Mouse (Mus musculus): ENCODE measurements around the gene E130311K13Rik. TPM values are rescaled to one million over a fixed set of nuclear protein-coding genes. Genes with fewer than 3 reads are reported as not detected.

E130311K13Rik gene
- polyA plus RNA-seq, 1 experiment from 2014 or later = 3.4 TPM

- no peak overlapping the region for H3K9ac ChIP-seq (replicated peaks)
- H3K27ac ChIP-seq = no peak overlapping the region
- H3K4me3 ChIP-seq (replicated peaks) = no peak overlapping the region
- H3K4me2 ChIP-seq = no peak overlapping the region
- no peak for ATAC-seq (ENCODE audit: insufficient number of reproducible peaks, insufficient read depth, low FRiP score, low TSS enrichment, low read depth)
- no peaks in the 10 kb centered on the region for H3K27me3 ChIP-seq
- peaks cover 13% of the 10 kb centered on the region for H3K36me3 ChIP-seq
- no peaks in the 10 kb centered on the region for H3K9me3 ChIP-seq
- 90% methylated on average over 2 of the region's 2 CpGs for WGBS
- no peaks in the 10 kb centered on the region for H3K4me1 ChIP-seq (replicated peaks)
These were observed 9.7 kb upstream of the E130311K13Rik start for GRCm38 (mm10) chr3:63938928-63939327.

- H3K27me3 ChIP-seq = no peaks in the 10 kb centered on the region
- H3K36me3 ChIP-seq = peaks cover 7% of the 10 kb centered on the region; the same call in 1 of the 2 replicates
- no peaks in the 10 kb centered on the region for H3K4me1 ChIP-seq (replicated peaks)
- H3K9ac ChIP-seq (replicated peaks) = no peak overlapping the region
- no peak overlapping the region for H3K4me3 ChIP-seq (replicated peaks)
- 67% methylated on average over 3 of the region's 3 CpGs for WGBS
- H3K4me2 ChIP-seq = no peak overlapping the region
- H3K9me3 ChIP-seq = no peaks in the 10 kb centered on the region
- ATAC-seq (ENCODE audit: insufficient number of reproducible peaks, insufficient read depth, low FRiP score, low TSS enrichment, low read depth) = no peak
- no peak overlapping the region for H3K27ac ChIP-seq
These were observed 9.6 kb downstream of the E130311K13Rik start for GRCm38 (mm10) chr3:63919634-63920033.

GRCm38 (mm10) chr3:63910301-63910700 lies 19.0 kb downstream of the E130311K13Rik start:
- no peaks in the 10 kb centered on the region for H3K9me3 ChIP-seq
- H3K9ac ChIP-seq (replicated peaks) = no peak overlapping the region
- peaks cover 7% of the 10 kb centered on the region for H3K27me3 ChIP-seq
- 74% methylated on average over 4 of the region's 4 CpGs for WGBS
- no peak overlapping the region for H3K4me2 ChIP-seq
- H3K27ac ChIP-seq = no peak overlapping the region
- no peak for ATAC-seq (ENCODE audit: insufficient number of reproducible peaks, insufficient read depth, low FRiP score, low TSS enrichment, low read depth)
- no peaks in the 10 kb centered on the region; the same call in 1 of the 2 replicates for H3K36me3 ChIP-seq
- H3K4me3 ChIP-seq (replicated peaks) = no peak overlapping the region
- H3K4me1 ChIP-seq (replicated peaks) = peaks cover 2% of the 10 kb centered on the region; the same call in 1 of the 2 replicates

- Histone ChIP-seq H3K4me3 (replicated peaks) (peak overlapping the region; percentile 36), H3K9ac (replicated peaks) (peak overlapping the region; percentile 52), H3K36me3 (no peaks in the 10 kb centered on the region), H3K27ac (no peak overlapping the region), H3K4me2 (peak overlapping the region; percentile 69), H3K27me3 (peaks cover 14% of the 10 kb centered on the region), H3K4me1 (replicated peaks) (peaks cover 4% of the 10 kb centered on the region; the same call in 1 of the 2 replicates), H3K9me3 (no peaks in the 10 kb centered on the region)
- 4% methylated on average over 18 of the region's 18 CpGs for WGBS
- ATAC-seq (ENCODE audit: insufficient number of reproducible peaks, insufficient read depth, low FRiP score, low TSS enrichment, low read depth) = no peak
These were observed 24.0 kb downstream of the E130311K13Rik start for GRCm38 (mm10) chr3:63905241-63905640.

GRCm38 (mm10) chr3:63904157-63904556 lies 25.1 kb downstream of the E130311K13Rik start:
- Histone ChIP-seq H3K4me3 (replicated peaks) (no peak overlapping the region), H3K27ac (no peak overlapping the region), H3K9ac (replicated peaks) (no peak overlapping the region), H3K9me3 (no peaks in the 10 kb centered on the region), H3K4me2 (no peak overlapping the region), H3K36me3 (no peaks in the 10 kb centered on the region), H3K27me3 (peaks cover 23% of the 10 kb centered on the region), H3K4me1 (replicated peaks) (peaks cover 10% of the 10 kb centered on the region)
- no peak for ATAC-seq (ENCODE audit: insufficient number of reproducible peaks, insufficient read depth, low FRiP score, low TSS enrichment, low read depth)
- 76% methylated on average over 2 of the region's 2 CpGs for WGBS

- 2% methylated on average over 12 of the region's 12 CpGs for whole genome bisulfite sequencing
- no peaks in the 10 kb centered on the region for H3K9me3 ChIP-seq
- no peaks in the 10 kb centered on the region for H3K36me3 ChIP-seq
- ATAC-seq (ENCODE audit: insufficient number of reproducible peaks, insufficient read depth, low FRiP score, low TSS enrichment, low read depth) = no peak
- no peak overlapping the region for H3K9ac ChIP-seq (replicated peaks)
- H3K27me3 ChIP-seq = peaks cover 16% of the 10 kb centered on the region
- peak overlapping the region; percentile 100 for H3K4me2 ChIP-seq
- H3K27ac ChIP-seq = no peak overlapping the region
- peaks cover 6% of the 10 kb centered on the region for H3K4me1 ChIP-seq (replicated peaks)
- peak overlapping the region; percentile 60 for H3K4me3 ChIP-seq (replicated peaks)
These were observed 29.2 kb downstream of the E130311K13Rik start for GRCm38 (mm10) chr3:63900021-63900571.

GRCm38 (mm10) chr3:63899309-63899695 lies 30.0 kb downstream of the E130311K13Rik start, which contains the start of gene Plch1:
Gene Plch1 (minus strand): TSS chr3:63899472.
- Histone ChIP-seq H3K9ac (replicated peaks) (peak within 1 kb of the TSS; percentile 53), H3K4me1 (replicated peaks) (peaks cover 6% of the 10 kb centered on the region), H3K27ac (no peak within 1 kb of the TSS), H3K4me3 (replicated peaks) (peak within 1 kb of the TSS; percentile 60), H3K36me3 (no peaks in the 10 kb centered on the region), H3K4me2 (peak within 1 kb of the TSS; percentile 100), H3K27me3 (peaks cover 16% of the 10 kb centered on the region), H3K9me3 (no peaks in the 10 kb centered on the region)
- ATAC-seq (ENCODE audit: insufficient number of reproducible peaks, insufficient read depth, low FRiP score, low TSS enrichment, low read depth) = peak; percentile 60
- under 1% methylated on average over 12 of the region's 12 CpGs for WGBS

- peak overlapping the region; percentile 60 for H3K4me3 ChIP-seq (replicated peaks)
- H3K4me2 ChIP-seq = peak overlapping the region; percentile 100
- no peaks in the 10 kb centered on the region for H3K9me3 ChIP-seq
- no peaks in the 10 kb centered on the region for H3K36me3 ChIP-seq
- under 1% methylated on average over 41 of the region's 41 CpGs for WGBS
- H3K9ac ChIP-seq (replicated peaks) = peak overlapping the region; percentile 53
- peaks cover 7% of the 10 kb centered on the region for H3K4me1 ChIP-seq (replicated peaks)
- H3K27me3 ChIP-seq = peaks cover 16% of the 10 kb centered on the region
- no peak overlapping the region for H3K27ac ChIP-seq
- ATAC-seq (ENCODE audit: insufficient number of reproducible peaks, insufficient read depth, low FRiP score, low TSS enrichment, low read depth) = peak; percentile 82
These were observed 30.5 kb downstream of the E130311K13Rik start for GRCm38 (mm10) chr3:63898581-63899308.

- Histone ChIP-seq H3K27me3 (peaks cover 16% of the 10 kb centered on the region), H3K9ac (replicated peaks) (no peak overlapping the region), H3K4me2 (no peak overlapping the region), H3K4me3 (replicated peaks) (no peak overlapping the region), H3K9me3 (no peaks in the 10 kb centered on the region), H3K27ac (no peak overlapping the region), H3K4me1 (replicated peaks) (peaks cover 11% of the 10 kb centered on the region), H3K36me3 (no peaks in the 10 kb centered on the region)
- ATAC-seq (ENCODE audit: insufficient number of reproducible peaks, insufficient read depth, low FRiP score, low TSS enrichment, low read depth) = no peak
- 18% methylated on average over 1 of the region's 1 CpGs for WGBS
These were observed 32.1 kb downstream of the E130311K13Rik start for GRCm38 (mm10) chr3:63897177-63897576.

GRCm38 (mm10) chr3:63896303-63896702 lies 33.0 kb downstream of the E130311K13Rik start:
- peaks cover 14% of the 10 kb centered on the region for H3K27me3 ChIP-seq

GRCm38 (mm10) chr3:63895786-63896185 lies 33.5 kb downstream of the E130311K13Rik start:
- H3K4me1 ChIP-seq (replicated peaks) = peaks cover 11% of the 10 kb centered on the region
- whole genome bisulfite sequencing = 49% methylated on average over 2 of the region's 2 CpGs
- ATAC-seq (ENCODE audit: insufficient number of reproducible peaks, insufficient read depth, low FRiP score, low TSS enrichment, low read depth) = no peak

More at GRCm38 (mm10) chr3:63896303-63896702, 33.0 kb downstream of the E130311K13Rik start:
- Histone ChIP-seq H3K27ac (no peak overlapping the region), H3K36me3 (no peaks in the 10 kb centered on the region), H3K4me3 (replicated peaks) (no peak overlapping the region), H3K4me2 (no peak overlapping the region), H3K4me1 (replicated peaks) (peaks cover 11% of the 10 kb centered on the region), H3K9ac (replicated peaks) (no peak overlapping the region), H3K9me3 (no peaks in the 10 kb centered on the region)
- no peak for ATAC-seq (ENCODE audit: insufficient number of reproducible peaks, insufficient read depth, low FRiP score, low TSS enrichment, low read depth)
- 85% methylated on average over 4 of the region's 4 CpGs for WGBS

More at GRCm38 (mm10) chr3:63895786-63896185, 33.5 kb downstream of the E130311K13Rik start:
- Histone ChIP-seq H3K4me3 (replicated peaks) (no peak overlapping the region), H3K9me3 (no peaks in the 10 kb centered on the region), H3K27ac (no peak overlapping the region), H3K27me3 (peaks cover 14% of the 10 kb centered on the region), H3K36me3 (no peaks in the 10 kb centered on the region), H3K9ac (replicated peaks) (no peak overlapping the region), H3K4me2 (no peak overlapping the region)

All from limb, embryonic 12.5 days (tissue).